Mouse (Mus musculus): ENCODE results near the gene Lrrc72. TPM values are rescaled to one million over a fixed set of nuclear protein-coding genes. Genes with fewer than 3 reads are reported as not detected.

Gene Lrrc72
- total and polyA plus RNA-seq, 3 experiments, result not detected

DNA sequence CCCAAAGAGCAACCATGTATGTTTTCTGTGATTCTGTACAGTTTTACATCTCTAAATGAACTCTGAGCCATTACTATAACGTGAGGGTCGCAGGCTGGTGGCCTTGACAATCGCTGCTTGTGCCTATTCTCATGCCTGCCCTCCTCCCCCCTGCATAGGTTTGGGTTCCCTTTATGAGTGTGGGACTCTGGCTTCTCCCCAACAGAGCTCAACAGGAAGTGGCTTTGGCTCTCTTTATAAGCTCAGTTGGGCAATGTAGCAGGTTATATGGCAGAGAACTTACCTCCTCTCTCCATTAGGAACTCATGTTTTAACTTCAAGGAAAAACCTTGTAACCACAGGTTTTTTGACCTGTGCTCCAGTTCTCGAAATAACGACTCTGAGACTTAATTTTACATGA lies 62.9 kb downstream of the Lrrc72 start:
- no peak overlapping the region for H3K9ac ChIP-seq (ENCODE audit: insufficient read depth, low read depth)
- peaks cover 35 to 90% of the 10 kb centered on the region in 2 experiments for H3K36me3 ChIP-seq (replicated peaks in 1 of 2; ENCODE audit: control insufficient read depth in 1 of 2, insufficient read depth in 1 of 2, low read length in 1 of 2)
- H3K27me3 ChIP-seq (replicated peaks), result no peaks in the 10 kb centered on the region
- no peak for DNase-seq (ENCODE audit: extremely low read depth)
- dilution Hi-C loops (cut with MboI; ENCODE audit: extremely low pct_ligation_motif_present, extremely low pct_unique_long_range_greater_than_20kb, low sequenced_read_pairs), result no loop called here
- H3K79me2 ChIP-seq (replicated peaks; ENCODE audit: control insufficient read depth, extremely low read depth, insufficient read depth, poor library complexity, severe bottlenecking), result no peaks in the 10 kb centered on the region
- no peak for TF ChIP-seq SMC3 (IDR thresholded peaks at IDR 0.05; ENCODE audit: low read depth, low read length)
- no peak for TF ChIP-seq TBP (conservative IDR thresholded peaks at IDR 0.05; ENCODE audit: low read depth, low read length)
- H3K4me1 ChIP-seq (ENCODE audit: control insufficient read depth in 1 of 2, insufficient read depth in 2 of 2), result no peaks in the 10 kb centered on the region; a peak in 1 of 4 replicates
- no peak overlapping the region for H3K4me3 ChIP-seq (replicated peaks in 1 of 3; ENCODE audit: low read depth in 2 of 3, low read length in 2 of 3, poor library complexity in 1 of 3)
- in situ Hi-C loops (cut with MboI; ENCODE audit: low pct_ligation_motif_present, low pct_unique_long_range_greater_than_20kb, low sequenced_read_pairs), result no loop called here
- no peak overlapping the region for H3K27ac ChIP-seq (ENCODE audit: insufficient read depth, low read depth)
- no peaks in the 10 kb centered on the region for H3K9me3 ChIP-seq (replicated peaks; ENCODE audit: low read length)
- H3K4me2 ChIP-seq (ENCODE audit: insufficient read depth, low read depth, poor library complexity, severe bottlenecking), result no peak overlapping the region

DNA sequence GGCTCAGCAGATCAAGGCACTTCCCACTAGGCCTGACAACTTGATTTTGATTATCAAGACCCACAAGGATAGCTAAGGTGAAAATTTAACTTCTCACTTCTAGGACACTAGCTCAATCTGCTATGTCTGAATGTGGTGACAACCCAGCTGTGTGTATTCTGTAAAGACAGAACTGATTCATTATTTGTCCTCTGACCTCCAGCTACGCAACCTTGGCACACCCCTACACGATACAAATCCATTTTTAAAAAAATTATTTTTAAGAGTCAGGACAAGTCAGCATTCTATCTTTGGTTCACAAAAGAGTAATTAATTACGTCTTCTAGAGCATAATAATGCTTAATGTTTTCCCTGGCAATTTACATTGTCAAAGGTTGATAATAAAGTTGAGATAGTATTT lies 63.6 kb downstream of the Lrrc72 start:
- dilution Hi-C loops (cut with MboI; ENCODE audit: extremely low pct_ligation_motif_present, extremely low pct_unique_long_range_greater_than_20kb, low sequenced_read_pairs), result no loop called here
- H3K79me2 ChIP-seq (replicated peaks; ENCODE audit: control insufficient read depth, extremely low read depth, insufficient read depth, poor library complexity, severe bottlenecking), result no peaks in the 10 kb centered on the region
- no peak overlapping the region for H3K4me3 ChIP-seq (replicated peaks in 1 of 3; ENCODE audit: low read depth in 2 of 3, low read length in 2 of 3, poor library complexity in 1 of 3)
- no peaks in the 10 kb centered on the region for H3K27me3 ChIP-seq (replicated peaks)
- H3K36me3 ChIP-seq (replicated peaks in 1 of 2; ENCODE audit: control insufficient read depth in 1 of 2, insufficient read depth in 1 of 2, low read length in 1 of 2), result peaks cover 31 to 88% of the 10 kb centered on the region in 2 experiments
- H3K4me1 ChIP-seq (ENCODE audit: control insufficient read depth in 1 of 2, insufficient read depth in 2 of 2), result no peaks in the 10 kb centered on the region; a peak in 1 of 4 replicates
- no peak for DNase-seq (ENCODE audit: extremely low read depth)
- no peak overlapping the region for H3K4me2 ChIP-seq (ENCODE audit: insufficient read depth, low read depth, poor library complexity, severe bottlenecking)
- H3K9me3 ChIP-seq (replicated peaks; ENCODE audit: low read length), result no peaks in the 10 kb centered on the region
- in situ Hi-C loops (cut with MboI; ENCODE audit: low pct_ligation_motif_present, low pct_unique_long_range_greater_than_20kb, low sequenced_read_pairs), result no loop called here
- TF ChIP-seq ZC3H11A (IDR thresholded peaks at IDR 0.05; ENCODE audit: low read depth, low read length) (no peak), BHLHE40 (IDR thresholded peaks at IDR 0.05; ENCODE audit: low read depth, low read length) (no peak), CTCF (conservative IDR thresholded peaks at IDR 0.05 in 1 of 2, IDR thresholded peaks at IDR 0.05 in 1 of 2; ENCODE audit: low read depth in 2 of 2, low read length in 2 of 2) (no peak), USF1 (IDR thresholded peaks at IDR 0.05; ENCODE audit: low read depth, low read length) (no peak), EP300 (IDR thresholded peaks at IDR 0.05; ENCODE audit: low read length) (no peak), TCF12 (IDR thresholded peaks at IDR 0.05; ENCODE audit: low read depth, low read length) (no peak), MAX (IDR thresholded peaks at IDR 0.05; ENCODE audit: low read length) (no peak), MAFK (IDR thresholded peaks at IDR 0.05; ENCODE audit: insufficient replicate concordance, low read length) (no peak), POLR2AphosphoS2 (IDR thresholded peaks at IDR 0.05; ENCODE audit: low read depth, low read length) (no peak), MXI1 (IDR thresholded peaks at IDR 0.05; ENCODE audit: low read depth, low read length) (no peak), E2F4 (IDR thresholded peaks at IDR 0.05; ENCODE audit: insufficient replicate concordance, low read depth, low read length) (no peak)
- no peak overlapping the region for H3K27ac ChIP-seq (ENCODE audit: insufficient read depth, low read depth)
- H3K9ac ChIP-seq (ENCODE audit: insufficient read depth, low read depth), result no peak overlapping the region

DNA sequence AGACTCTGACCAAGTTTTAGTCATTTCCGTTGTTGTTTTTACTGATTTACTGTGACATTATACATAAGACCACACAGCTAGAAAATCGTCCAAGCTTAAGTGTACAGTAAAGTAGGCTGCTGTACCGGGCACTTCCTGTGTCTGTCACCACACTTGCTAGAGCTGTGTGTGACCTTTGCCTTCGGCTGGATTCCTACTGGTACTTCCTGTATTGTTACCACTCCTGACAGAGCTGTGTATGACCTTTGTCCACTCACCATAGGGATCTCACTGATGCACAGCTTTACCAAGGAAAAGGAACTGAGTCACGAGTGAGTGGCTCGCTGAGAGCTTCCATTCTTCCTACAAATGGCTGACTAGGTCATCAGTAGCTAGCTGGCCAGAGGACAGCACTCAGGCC lies 66.1 kb downstream of the Lrrc72 start:
- no peak for DNase-seq (ENCODE audit: extremely low read depth)
- H3K9ac ChIP-seq (ENCODE audit: insufficient read depth, low read depth), result no peak overlapping the region
- H3K27ac ChIP-seq (ENCODE audit: insufficient read depth, low read depth), result no peak overlapping the region
- H3K27me3 ChIP-seq (replicated peaks), result no peaks in the 10 kb centered on the region
- no peaks in the 10 kb centered on the region for H3K79me2 ChIP-seq (replicated peaks; ENCODE audit: control insufficient read depth, extremely low read depth, insufficient read depth, poor library complexity, severe bottlenecking)
- peaks cover 46 to 90% of the 10 kb centered on the region in 2 experiments for H3K36me3 ChIP-seq (replicated peaks in 1 of 2; ENCODE audit: control insufficient read depth in 1 of 2, insufficient read depth in 1 of 2, low read length in 1 of 2)
- H3K4me1 ChIP-seq (ENCODE audit: control insufficient read depth in 1 of 2, insufficient read depth in 2 of 2), result no peaks in the 10 kb centered on the region; a peak in 1 of 4 replicates
- TF ChIP-seq PAX5 (IDR thresholded peaks at IDR 0.05; ENCODE audit: low read length) (no peak), TBP (conservative IDR thresholded peaks at IDR 0.05; ENCODE audit: low read depth, low read length) (no peak), CTCF (conservative IDR thresholded peaks at IDR 0.05 in 1 of 2, IDR thresholded peaks at IDR 0.05 in 1 of 2; ENCODE audit: low read depth in 2 of 2, low read length in 2 of 2) (no peak)
- in situ Hi-C loops (cut with MboI; ENCODE audit: low pct_ligation_motif_present, low pct_unique_long_range_greater_than_20kb, low sequenced_read_pairs) (no loop called here), dilution Hi-C loops (cut with MboI; ENCODE audit: extremely low pct_ligation_motif_present, extremely low pct_unique_long_range_greater_than_20kb, low sequenced_read_pairs) (no loop called here)
- no peaks in the 10 kb centered on the region for H3K9me3 ChIP-seq (replicated peaks; ENCODE audit: low read length)
- no peak overlapping the region for H3K4me2 ChIP-seq (ENCODE audit: insufficient read depth, low read depth, poor library complexity, severe bottlenecking)
- H3K4me3 ChIP-seq (replicated peaks in 1 of 3; ENCODE audit: low read depth in 2 of 3, low read length in 2 of 3, poor library complexity in 1 of 3), result no peak overlapping the region
